Mouse (Mus musculus) gastrocnemius, postnatal 25 days (tissue): Measurements from ENCODE around the gene Lgals9. TPM values are rescaled to one million over a fixed set of nuclear protein-coding genes. Genes with fewer than 3 reads are reported as not detected.

Experiments used
- DNase-seq: peaks from one replicate; pipeline ENCODE4 v3.0.0; 2022
- long read RNA-seq, 2 experiments: library from polyadenylated mRNA; stranded (forward); transcript quantifications; one replicate each; pipeline ENCODE4 v2.0.0; 2021
- total RNA-seq, 2 experiments: library from RNA; stranded (reverse); gene quantifications; 1 replicate in 1 of 2; 2 replicates in 1 of 2; pipeline ENCODE4 v1.2.3; 2021

Lgals9 gene
- 1 to 10 TPM; 9.7 to 9.8 TPM for total RNA-seq
- long read RNA-seq, experiment 1, partial matches to known transcripts, result 1 of 6 reads
- long read RNA-seq, experiment 1, other reads (novel, unspliced or antisense), result 2 of 6 reads
- long read RNA-seq, experiment 2, transcript Lgals9-202 (10 exons, 1,520 nt), result major isoform, 8 of 16 reads
- long read RNA-seq, experiment 2, partial matches to known transcripts, result 4 of 16 reads
- long read RNA-seq, experiment 2, other reads (novel, unspliced or antisense), result 4 of 16 reads

- DNase-seq, result peak; percentile 80
Observed at GRCm38 (mm10) chr11:78984483-78985177, at the start of gene Lgals9. Gene Lgals9 (minus strand): TSS chr11:78984946.

GRCm38 (mm10) chr11:79033636-79034035 is 48.9 kb upstream of the Lgals9 start:
- DNase-seq, result no peak

- DNase-seq, result no peak
Observed at GRCm38 (mm10) chr11:79033021-79033420, 48.3 kb upstream of the Lgals9 start.

GRCm38 (mm10) chr11:79031452-79031746 is 46.7 kb upstream of the Lgals9 start:
- DNase-seq, result no peak

GRCm38 (mm10) chr11:79030570-79031451 is 46.1 kb upstream of the Lgals9 start:
- DNase-seq, result no peak

- no peak for DNase-seq
Observed at GRCm38 (mm10) chr11:79023751-79024150, 39.0 kb upstream of the Lgals9 start.

- DNase-seq, result peak; percentile 68
Observed at GRCm38 (mm10) chr11:79023342-79023741, 38.6 kb upstream of the Lgals9 start.

GRCm38 (mm10) chr11:79022836-79023235 is 38.1 kb upstream of the Lgals9 start:
- DNase-seq, result no peak

GRCm38 (mm10) chr11:79020535-79021045 is 35.8 kb upstream of the Lgals9 start:
- no peak for DNase-seq

GRCm38 (mm10) chr11:79019839-79020534 is 35.2 kb upstream of the Lgals9 start:
- no peak for DNase-seq

GRCm38 (mm10) chr11:79018954-79019704 is 34.4 kb upstream of the Lgals9 start:
- DNase-seq, result no peak

GRCm38 (mm10) chr11:79017161-79017606 is 32.4 kb upstream of the Lgals9 start:
- DNase-seq, result no peak

- peak; percentile 68 for DNase-seq
Observed at GRCm38 (mm10) chr11:79016236-79016635, 31.5 kb upstream of the Lgals9 start.

GRCm38 (mm10) chr11:79015660-79016215 is 31.0 kb upstream of the Lgals9 start:
- DNase-seq, result peak; percentile 6

- peak; percentile 5 for DNase-seq
Observed at GRCm38 (mm10) chr11:79014602-79015325, 30.0 kb upstream of the Lgals9 start.

- peak; percentile 4 for DNase-seq
Observed at GRCm38 (mm10) chr11:79013806-79014205, 29.1 kb upstream of the Lgals9 start.

- peak; percentile 3 for DNase-seq
Observed at GRCm38 (mm10) chr11:79013056-79013455, 28.3 kb upstream of the Lgals9 start.

- DNase-seq, result peak; percentile 2
Observed at GRCm38 (mm10) chr11:79012529-79012928, 27.8 kb upstream of the Lgals9 start.

- peak; percentile 3 for DNase-seq
Observed at GRCm38 (mm10) chr11:79008891-79009290, 24.1 kb upstream of the Lgals9 start.
